Mouse (Mus musculus) liver, embryonic 14.5 days (tissue): Measurements from ENCODE around the gene Lmbr1l. TPM values are rescaled to one million over a fixed set of nuclear protein-coding genes. Genes with fewer than 3 reads are reported as not detected.
"Not testable (repeated sequence)": the region's sequence is repeated elsewhere in the genome, so short reads cannot be mapped to it uniquely, and the experiment has no call there.

Experiments used
- ATAC-seq: fragments of 200-750 bp; cut with Nextera tagmentation; 2 replicates; pipeline ENCODE4 v1.8.0; 2017; ENCODE audit warnings: moderate number of reproducible peaks, mild to moderate bottlenecking, moderate library complexity; ENCODE audit not compliant: insufficient read depth
- DNase-seq, 3 experiments: peaks; one replicate each; pipeline ENCODE4 v3.0.0-alpha.2; 2012 to 2013; ENCODE audit warnings: low read depth in 3 of 3, low spot score in 3 of 3
- H3K27ac ChIP-seq: fragments of 300-500 bp; sonication (generic); 2 replicates; pipeline ENCODE4 v1.5.1; 2014; ENCODE audit warnings: moderate library complexity, mild to moderate bottlenecking, control low read depth, inconsistent platforms
- H3K27me3 ChIP-seq: fragments of 300-500 bp; sonication (generic); 2 replicates; pipeline ENCODE4 v1.6.1; 2014; ENCODE audit warnings: mild to moderate bottlenecking, low read length, moderate library complexity; ENCODE audit not compliant: control insufficient read depth, insufficient read depth
- H3K36me3 ChIP-seq: fragments of 300-500 bp; sonication (generic); replicated peaks from 2 replicates; pipeline ENCODE4 v1.6.1; 2014; ENCODE audit warnings: low read depth; ENCODE audit not compliant: control insufficient read depth, insufficient read depth
- H3K4me1 ChIP-seq, 2 experiments: fragments of 200-500 bp in 1 of 2; fragments of 300-500 bp in 1 of 2; sonication (generic) in 1 of 2; replicated peaks; 2 replicates each; pipeline ENCODE4 v1.6.1; 2012 to 2014; ENCODE audit warnings: antibody characterized with exemption in 1 of 2, inconsistent platforms in 1 of 2, low read length in 1 of 2; ENCODE audit not compliant: control insufficient read depth in 2 of 2, insufficient read depth in 2 of 2
- H3K4me2 ChIP-seq: fragments of 300-500 bp; sonication (generic); 2 replicates; pipeline ENCODE4 v1.6.1; 2014; ENCODE audit warnings: low read depth, mild to moderate bottlenecking, control low read depth, moderate library complexity
- H3K4me3 ChIP-seq, 2 experiments: fragments of 200-500 bp in 1 of 2; fragments of 300-500 bp in 1 of 2; sonication (generic) in 1 of 2; 2 replicates each; pipeline ENCODE4 v1.5.1; 2012 to 2014; ENCODE audit warnings: low read depth in 2 of 2, low read length in 2 of 2, mild to moderate bottlenecking in 2 of 2, control low read depth in 1 of 2, inconsistent platforms in 1 of 2, moderate library complexity in 1 of 2; ENCODE audit not compliant: insufficient read depth in 1 of 2
- H3K9ac ChIP-seq: fragments of 300-500 bp; sonication (generic); replicated peaks from 2 replicates; pipeline ENCODE4 v1.6.1; 2014; ENCODE audit warnings: mild to moderate bottlenecking, control low read depth, moderate library complexity
- H3K9me3 ChIP-seq: fragments of 300-500 bp; sonication (generic); 2 replicates; pipeline ENCODE4 v1.6.1; 2016; ENCODE audit warnings: low read length, mixed read lengths; ENCODE audit not compliant: control insufficient read depth
- CTCF ChIP-seq: IDR thresholded peaks from 2 replicates; pipeline ENCODE4 v1.5.1; 2016; ENCODE audit warnings: antibody characterized with exemption, low read depth, control low read depth
- EP300 ChIP-seq: IDR thresholded peaks from 2 replicates; pipeline ENCODE4 v1.6.1; 2016; ENCODE audit warnings: antibody characterized with exemption, low read depth
- WGBS: fragments of 180-500 bp; shearing (Covaris S2); extraction: QIAGEN DNeasy Blood & Tissue Kit; methylation state at CpG from one replicate; pipeline ENCODE4 v1.1.7; 2014; ENCODE audit not compliant: insufficient replicate concordance; 5-methylcytosine and 5-hydroxymethylcytosine counted together
- polyA plus RNA-seq, 2 experiments: library from polyadenylated mRNA; depleted of rRNA in 1 of 2; stranded (reverse) in 1 of 2; unstranded in 1 of 2; fragments of >200 nt; fragmentation: Nextera tagmentation in 1 of 2; extraction: Ambion mirVana in 1 of 2; gene quantifications; 2 replicates each; pipeline versions ENCODE4 v1.2.1 to v1.2.3; 2012 to 2014

Gene Lmbr1l
- polyA plus RNA-seq, 2 experiments = 0.70 to 7.1 TPM

GRCm38 (mm10) chr15:98934217-98934839 is 16.3 kb upstream of the Lmbr1l start, which contains the start of gene Tuba1b:
Gene Tuba1b (minus strand): TSS chr15:98934565.
- WGBS = under 1% methylated on average over 58 of the region's 58 CpGs
- peak within 1 kb of the TSS; percentile 80 for H3K27ac ChIP-seq
- ATAC-seq = peak; percentile 94
- peak; percentile 82 to 86 (median 85) for DNase-seq
- peak within 1 kb of the TSS; percentile 81 for H3K9ac ChIP-seq
- H3K9me3 ChIP-seq = no peaks in the 10 kb centered on the region
- peak within 1 kb of the TSS; percentile 95 to 98 for H3K4me3 ChIP-seq
- H3K4me1 ChIP-seq = peaks cover 8 to 11% of the 10 kb centered on the region in 2 experiments
- peaks cover 19% of the 10 kb centered on the region for H3K36me3 ChIP-seq
- TF ChIP-seq EP300 (0 out of 2 replicates have a peak, but pooled peaks have one; percentile 13), CTCF (no peak; the same call in 1 of the 2 replicates)
- H3K27me3 ChIP-seq = no peaks in the 10 kb centered on the region
- H3K4me2 ChIP-seq = peak within 1 kb of the TSS; percentile 100

- Histone ChIP-seq H3K4me3 (peak overlapping the region; percentile 91 to 95), H3K9ac (peak overlapping the region; percentile 77), H3K9me3 (no peaks in the 10 kb centered on the region), H3K27ac (peak overlapping the region; percentile 80), H3K4me1 (peaks cover 8 to 11% of the 10 kb centered on the region in 2 experiments), H3K27me3 (no peaks in the 10 kb centered on the region), H3K4me2 (peak overlapping the region; percentile 100), H3K36me3 (peaks cover 19% of the 10 kb centered on the region)
- TF ChIP-seq CTCF = no peak; the same call in 1 of the 2 replicates
- TF ChIP-seq EP300 = peak; percentile 51
- DNase-seq (peak; percentile 94 to 97 (median 94)), ATAC-seq (peak; percentile 74)
- under 1% methylated on average over 35 of the region's 35 CpGs for WGBS
These were observed 15.8 kb upstream of the Lmbr1l start for GRCm38 (mm10) chr15:98933833-98934216.

DNA sequence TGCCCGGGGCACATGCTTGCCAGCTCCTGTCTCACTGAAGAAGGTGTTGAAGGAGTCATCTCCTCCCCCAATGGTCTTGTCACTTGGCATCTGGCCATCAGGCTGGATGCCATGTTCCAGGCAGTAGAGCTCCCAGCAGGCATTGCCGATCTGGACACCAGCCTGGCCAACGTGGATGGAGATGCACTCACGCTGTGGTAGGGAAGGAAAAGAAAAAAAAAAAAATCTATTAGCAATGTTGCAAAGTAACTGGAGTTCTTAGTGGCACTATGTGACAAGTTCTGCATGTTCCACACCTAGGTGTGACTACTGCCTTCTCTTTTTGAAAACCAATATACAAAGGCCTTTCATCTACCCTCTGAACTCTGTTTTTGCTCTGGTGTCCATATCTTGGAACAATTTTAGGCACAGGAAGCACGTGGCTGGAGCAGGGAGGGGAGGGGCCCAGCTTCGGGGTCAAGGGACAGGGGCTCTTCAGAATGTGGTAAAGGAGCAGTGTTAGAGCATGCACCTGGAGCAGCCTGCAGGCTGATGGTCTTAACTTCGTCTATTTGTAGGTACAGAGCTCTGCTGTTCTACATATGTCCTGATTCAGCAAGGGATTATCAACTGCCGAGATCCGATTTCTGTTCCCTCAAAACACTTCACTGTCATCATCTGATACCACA is 15.1 kb upstream of the Lmbr1l start:
- H3K4me3 ChIP-seq = peak overlapping the region; percentile 91 to 95
- peak overlapping the region; percentile 77 for H3K9ac ChIP-seq
- ATAC-seq, DNase-seq, H3K27me3 ChIP-seq, H3K9me3 ChIP-seq: not testable (repeated sequence)
- peak overlapping the region; percentile 100 for H3K4me2 ChIP-seq
- WGBS = 8% methylated on average over 8 of the region's 9 CpGs
- peaks cover 19% of the 10 kb centered on the region for H3K36me3 ChIP-seq
- H3K4me1 ChIP-seq = peaks cover 11 to 12% of the 10 kb centered on the region in 2 experiments
- H3K27ac ChIP-seq = peak overlapping the region; percentile 80

DNA sequence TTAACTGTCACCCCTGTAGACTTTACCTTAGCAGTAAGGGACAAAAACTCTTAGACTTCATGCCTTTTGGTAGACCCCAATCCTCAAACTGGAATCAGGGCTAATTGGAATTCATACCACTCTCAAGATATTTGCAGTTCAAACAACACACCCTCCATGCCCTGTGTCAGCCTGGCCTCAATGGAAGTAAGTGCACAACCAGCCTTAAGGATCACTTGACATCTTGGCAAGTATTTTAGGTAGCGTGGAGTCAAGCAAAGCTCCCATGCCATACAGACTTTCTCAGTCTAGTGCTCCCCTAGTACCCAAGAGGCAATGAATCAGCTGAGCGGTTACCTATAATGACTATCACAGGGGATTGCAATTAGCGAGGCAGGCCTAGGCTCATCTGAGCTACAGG is 13.0 kb upstream of the Lmbr1l start:
- Histone ChIP-seq H3K9ac (no peak overlapping the region), H3K27ac (no peak overlapping the region; the same call in 1 of the 2 replicates), H3K4me1 (peaks cover 11 to 12% of the 10 kb centered on the region in 2 experiments), H3K27me3 (no peaks in the 10 kb centered on the region), H3K4me2 (no peak overlapping the region; the same call in 1 of the 2 replicates), H3K9me3 (no peaks in the 10 kb centered on the region), H3K36me3 (peaks cover 19% of the 10 kb centered on the region), H3K4me3 (no peak overlapping the region)
- no peak for ATAC-seq
- WGBS = 77% methylated on average over 3 of the region's 3 CpGs
- TF ChIP-seq EP300 (no peak), CTCF (no peak)
- no peak for DNase-seq
